Mouse (Mus musculus): ENCODE data around the gene Scoc.

Scoc gene

DNA sequence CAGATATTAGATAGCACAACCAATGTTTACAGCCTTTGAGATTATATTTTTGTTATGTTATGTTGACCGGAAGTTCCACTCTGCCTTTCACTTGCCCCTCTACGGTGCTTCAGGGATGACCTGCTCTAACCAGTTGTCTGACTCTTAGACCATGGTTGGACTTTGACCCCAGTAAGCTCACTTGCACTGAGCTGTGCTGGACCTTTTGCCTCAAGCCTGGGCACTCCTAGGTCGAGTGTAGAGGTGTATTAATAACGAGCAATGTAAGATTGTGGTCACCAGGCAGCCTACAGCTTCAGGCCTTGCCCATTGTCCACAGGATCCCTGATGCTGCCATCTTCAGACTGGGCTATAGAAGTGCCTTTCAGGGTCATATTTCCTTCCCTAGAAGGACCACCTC lies 60.5 kb downstream of the Scoc start:
- DNase-seq = no peak

DNA sequence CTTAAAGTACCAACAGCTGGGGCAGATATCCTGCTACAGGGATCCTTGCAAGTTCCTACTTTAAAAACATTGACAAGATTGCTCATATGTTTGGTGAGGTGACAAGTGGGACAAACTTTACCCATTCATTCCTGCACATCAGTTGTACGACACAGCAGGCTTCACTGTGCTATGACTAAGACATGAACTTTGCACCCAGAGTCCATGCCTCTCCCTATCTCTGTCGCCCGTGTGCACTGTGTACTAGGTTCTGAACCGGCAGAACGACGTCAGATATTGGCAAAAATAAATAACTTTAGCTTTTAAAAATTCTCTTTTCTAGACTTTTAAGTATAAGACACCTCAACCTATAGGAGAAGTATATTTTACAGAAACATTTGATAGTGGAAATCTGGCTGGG lies 61.5 kb downstream of the Scoc start:
- no peak for DNase-seq

DNA sequence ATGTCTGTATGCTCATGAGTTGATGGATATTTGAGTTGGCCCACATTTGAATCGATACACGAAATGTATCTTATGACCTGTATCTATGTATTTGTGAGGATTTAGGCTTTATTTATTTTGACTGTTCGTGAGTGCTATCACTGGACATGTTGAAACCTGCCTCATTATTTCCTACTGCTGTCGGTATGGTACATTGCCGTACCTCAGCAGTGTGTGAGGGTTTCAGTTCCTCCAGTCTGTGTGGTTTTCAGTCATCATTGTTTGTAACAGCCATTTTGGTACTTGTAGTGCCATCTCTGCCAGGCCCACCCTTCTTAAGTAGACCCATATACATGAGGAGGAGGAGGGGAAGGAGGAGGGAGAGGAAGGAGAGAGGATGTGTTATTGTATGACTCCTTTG lies 63.9 kb downstream of the Scoc start:
- DNase-seq = no peak

GRCm38 (mm10) chr8:83392521-83392920 lies 65.7 kb downstream of the Scoc start:
- DNase-seq = no peak

DNA sequence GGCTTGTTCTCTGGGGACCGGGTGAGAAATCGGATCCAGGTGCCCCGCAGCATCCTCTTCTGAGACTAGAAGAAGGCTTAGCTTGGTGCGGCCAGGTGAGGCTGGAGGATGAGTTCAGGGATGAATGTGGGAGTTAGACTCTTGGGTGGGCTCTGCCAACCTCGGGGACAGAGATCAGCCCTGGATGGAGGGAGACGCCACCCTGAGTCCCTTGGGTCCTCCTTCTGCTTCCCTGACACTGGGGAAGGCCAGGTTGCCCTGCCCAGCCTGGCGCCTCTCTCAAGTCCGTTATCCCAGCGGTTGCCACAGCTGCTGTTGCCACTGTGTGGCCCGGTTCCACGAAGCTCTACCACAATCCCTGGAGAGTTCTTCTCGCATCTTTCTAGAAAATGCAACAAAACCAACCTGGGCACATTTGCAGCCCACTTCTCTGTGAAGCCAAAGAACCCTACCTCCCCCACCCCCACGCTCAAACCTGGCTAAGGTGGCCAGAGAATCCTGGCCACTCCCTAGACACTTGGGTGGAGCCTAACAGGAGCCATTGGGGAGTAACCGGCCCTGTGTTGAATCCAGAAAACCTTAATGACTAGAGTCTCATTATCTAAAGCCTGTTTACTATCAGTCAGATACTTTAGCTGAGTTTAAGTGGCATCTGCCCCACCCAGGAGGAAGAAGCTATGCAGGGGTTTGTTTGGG lies 68.0 kb downstream of the Scoc start:
- no peak for DNase-seq

- DNase-seq = peak; percentile 75
Observed at GRCm38 (mm10) chr8:83389316-83390005, 68.7 kb downstream of the Scoc start, which contains the start of gene Clgn. Clgn (plus strand) TSS chr8:83389867.

DNA sequence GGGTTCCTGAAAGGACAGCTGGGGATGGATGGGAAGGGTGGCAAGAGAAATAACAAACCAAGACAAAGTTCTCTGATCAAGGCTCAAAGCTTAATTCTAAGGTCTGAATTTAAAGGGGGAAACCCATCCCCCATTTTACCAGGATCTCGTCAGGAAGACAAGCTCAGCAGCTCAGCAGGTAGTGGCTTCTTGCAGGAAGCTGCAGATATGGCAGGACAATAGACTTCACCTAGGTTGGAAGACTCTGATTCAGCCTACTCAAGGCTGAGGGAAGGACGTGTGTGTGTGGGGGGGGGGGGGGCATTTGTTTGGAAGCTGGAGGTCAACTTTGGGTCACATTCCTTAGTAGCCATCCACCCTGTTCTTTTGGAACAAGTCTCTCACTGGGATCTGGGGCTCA lies 75.3 kb downstream of the Scoc start:
- DNase-seq = no peak

DNA sequence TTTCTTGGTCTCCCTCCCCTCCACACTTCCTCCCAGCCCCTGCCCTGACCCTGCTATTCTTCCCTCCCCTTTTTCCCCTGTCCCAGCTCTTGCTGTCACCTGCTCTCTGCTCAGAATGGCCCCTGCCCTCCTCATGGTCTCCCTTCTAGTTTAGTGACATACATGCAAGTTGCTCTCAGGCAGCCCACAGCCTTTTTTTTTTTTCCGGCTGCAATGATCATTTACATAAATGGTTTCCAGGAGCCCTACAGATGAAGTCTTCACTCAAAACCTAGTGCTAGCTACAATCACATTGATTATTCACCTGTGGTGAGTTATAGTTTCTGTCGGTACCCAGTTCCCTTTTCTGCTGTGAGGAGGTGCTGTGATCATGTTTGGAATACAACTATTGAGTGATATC lies 77.2 kb downstream of the Scoc start:
- no peak for DNase-seq

DNA sequence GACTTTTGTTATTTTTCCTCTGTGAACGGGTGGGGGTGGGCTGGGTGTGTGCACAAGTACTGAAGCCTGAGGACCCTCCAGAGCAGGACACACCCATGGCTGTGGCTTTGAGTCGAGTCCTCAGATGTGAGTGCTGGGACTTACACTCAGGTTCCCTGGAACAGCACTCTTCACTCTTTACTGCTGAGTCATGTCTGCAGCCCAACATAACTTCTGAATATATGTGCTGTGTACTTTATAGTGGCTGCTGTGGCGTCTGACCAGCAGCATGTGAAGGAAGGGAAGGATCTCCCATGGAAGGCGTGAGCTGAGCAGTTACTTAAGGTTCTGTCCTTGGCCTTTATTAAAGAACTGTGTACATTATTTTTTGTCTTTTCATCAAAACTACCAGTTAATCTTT lies 78.0 kb downstream of the Scoc start:
- no peak for DNase-seq
